Mouse (Mus musculus) adipocyte (in vitro differentiated cells): ENCODE data around the gene Mettl18.
"Not testable (repeated sequence)": the region's sequence is repeated elsewhere in the genome, so short reads cannot be mapped to it uniquely, and the experiment has no call there.

ENCODE experiments used
- DNase-seq: peaks from one replicate; pipeline ENCODE4 v3.0.0-alpha.2; 2016; ENCODE audit warnings: low spot score

The Mettl18 gene

DNA sequence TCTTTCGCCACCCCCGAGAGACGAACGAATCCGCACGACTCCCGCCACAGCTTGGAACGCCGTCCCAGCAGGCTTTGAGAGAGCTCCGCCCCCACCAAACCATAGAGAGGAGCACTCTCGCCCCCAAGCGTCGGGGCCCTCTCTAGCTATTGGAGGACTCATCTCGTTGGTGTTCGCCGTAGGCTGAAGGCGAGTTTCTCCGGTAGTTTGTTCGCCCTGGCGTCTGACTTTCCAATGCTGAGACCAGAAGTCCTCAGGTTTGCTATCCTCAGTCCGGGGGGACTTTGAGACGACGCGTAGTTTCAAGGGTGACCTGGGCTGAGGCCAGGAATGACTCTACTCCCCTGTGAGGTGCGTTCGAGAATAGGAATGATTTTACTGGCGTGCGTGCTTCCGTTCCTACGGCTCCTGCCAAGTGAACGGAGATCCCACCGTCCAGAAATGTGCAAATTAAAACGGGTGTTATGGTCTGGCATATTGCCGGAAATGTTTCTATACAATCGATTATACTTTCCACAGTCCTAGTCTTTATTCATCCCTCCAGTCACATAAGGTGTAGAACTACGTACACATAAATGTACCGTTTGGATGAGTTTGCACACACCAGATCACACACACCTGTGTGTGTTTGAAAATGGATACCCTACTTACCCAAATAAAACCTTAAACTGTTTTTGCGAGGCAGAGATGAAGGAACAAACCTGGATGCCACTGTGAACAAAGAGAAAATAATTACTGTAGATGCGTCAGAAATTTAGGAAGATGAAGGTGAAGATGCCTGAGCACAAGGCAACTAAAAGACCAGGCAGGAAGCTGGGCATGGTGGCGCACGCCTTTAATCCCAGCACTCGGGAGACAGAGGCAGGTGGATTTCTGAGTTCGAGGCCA lies at the start of gene Mettl18, which contains the start of gene BC055324:
Gene Mettl18, plus strand, starts transcription at position 169 of the 888 bp plus-strand sequence.
Gene BC055324, minus strand, starts transcription at position 76 of the 888 bp plus-strand sequence.
- DNase-seq, result peak; percentile 95

DNA sequence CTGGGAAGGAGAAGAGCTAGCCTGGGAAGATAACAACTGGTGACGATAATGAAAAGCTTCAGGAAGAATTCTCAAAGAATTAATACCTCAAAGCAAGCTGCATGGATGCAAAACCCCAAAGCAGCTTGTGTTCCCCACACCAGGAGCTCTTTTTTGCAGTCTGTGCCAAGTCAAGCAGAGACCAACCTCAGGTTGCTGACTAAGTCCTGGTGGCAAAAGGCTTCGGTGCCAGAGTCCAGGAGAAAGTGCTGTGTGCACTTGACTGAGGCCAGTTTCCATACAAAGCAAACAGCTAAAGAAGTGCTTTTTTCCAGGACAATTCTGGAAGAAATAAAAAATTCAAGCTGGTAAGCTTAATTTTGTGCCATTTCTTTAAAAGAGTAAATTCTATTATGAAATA lies 41.3 kb upstream of the Mettl18 start:
- DNase-seq, result no peak

DNA sequence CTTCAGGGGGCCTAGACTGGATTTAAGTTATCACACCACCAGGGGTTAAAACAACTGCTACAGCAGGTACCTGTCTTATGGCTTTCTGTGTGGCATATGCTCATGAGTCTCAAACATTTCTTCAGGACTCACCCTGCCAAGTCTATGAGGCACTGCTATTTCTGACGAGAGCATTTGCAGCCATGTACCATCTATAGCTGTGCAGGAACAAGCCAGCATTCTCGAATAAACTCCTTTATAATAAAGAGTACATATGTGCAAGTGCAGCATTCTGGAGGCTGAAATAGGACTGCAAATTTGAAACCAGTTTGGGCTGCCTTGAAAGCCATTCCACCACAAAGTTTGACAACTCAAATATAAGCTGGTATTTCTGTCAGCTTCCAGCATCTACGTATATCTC lies 36.7 kb upstream of the Mettl18 start:
- DNase-seq, result no peak

DNA sequence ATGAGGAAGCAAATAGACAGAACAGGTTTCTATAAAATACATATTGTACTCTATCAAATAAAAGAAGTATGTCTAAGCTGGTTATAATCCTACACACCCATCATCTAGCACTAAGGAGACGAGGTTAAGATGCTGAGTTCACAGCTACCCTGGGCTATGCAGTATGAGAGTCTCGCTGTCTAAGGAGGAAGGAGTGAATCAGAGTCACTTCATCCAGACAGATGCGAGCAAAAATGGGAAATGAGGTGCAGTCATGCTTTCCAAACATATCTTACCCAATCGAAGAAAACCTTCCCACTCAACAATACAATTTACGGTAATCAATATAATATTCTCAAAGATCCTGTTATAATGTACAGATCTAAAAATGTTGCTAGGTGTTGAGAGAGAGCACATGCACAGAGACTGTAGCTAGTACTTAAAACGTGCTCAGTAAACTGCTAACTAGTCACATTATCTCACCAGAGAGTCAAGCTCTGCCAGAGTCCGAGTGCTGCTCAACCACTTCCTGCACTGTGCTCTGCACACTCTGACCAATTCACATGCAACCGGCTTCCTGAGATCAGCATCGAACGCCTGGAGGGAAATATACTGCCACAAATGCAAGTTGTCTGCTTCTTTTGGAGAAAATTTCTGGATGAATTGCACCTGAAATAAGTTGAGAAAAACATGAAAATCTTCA lies 30.5 kb upstream of the Mettl18 start:
- no peak for DNase-seq

DNA sequence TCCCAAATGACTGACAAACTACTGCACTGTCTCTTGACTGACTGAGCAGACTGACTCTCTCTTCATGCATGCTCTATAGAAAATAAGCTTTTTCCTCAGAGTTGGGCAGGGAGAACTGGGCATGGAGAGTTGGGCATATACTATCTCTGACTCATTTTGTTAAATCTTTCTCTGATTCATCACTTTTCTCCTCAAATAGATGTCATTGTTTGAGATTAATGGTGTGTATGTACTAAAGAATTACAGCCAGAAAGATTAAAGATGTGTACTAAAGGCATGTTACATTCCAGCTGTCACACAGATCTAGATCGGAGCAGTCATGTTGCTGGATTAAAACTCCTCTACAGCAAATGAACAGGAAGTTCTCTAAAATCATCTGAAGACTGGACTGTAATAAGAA lies 20.2 kb upstream of the Mettl18 start:
- no peak for DNase-seq

DNA sequence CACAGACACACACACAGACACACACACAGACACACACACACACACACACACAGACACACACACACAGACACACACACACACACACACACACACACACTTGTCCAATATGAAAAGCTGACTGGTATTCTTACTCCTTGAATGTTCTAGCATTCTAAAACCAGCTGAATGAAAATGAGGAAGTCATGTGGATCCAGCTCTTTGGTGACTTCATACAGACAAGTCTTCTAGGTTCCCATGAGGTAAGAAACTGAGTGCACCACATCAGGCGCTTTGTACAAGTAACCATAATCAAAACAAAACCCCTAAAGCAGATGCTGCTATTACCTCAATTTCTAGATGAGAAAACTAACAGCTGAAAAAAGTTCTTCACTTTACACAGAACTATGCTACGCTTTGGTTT lies 19.6 kb upstream of the Mettl18 start:
- DNase-seq, result no peak

DNA sequence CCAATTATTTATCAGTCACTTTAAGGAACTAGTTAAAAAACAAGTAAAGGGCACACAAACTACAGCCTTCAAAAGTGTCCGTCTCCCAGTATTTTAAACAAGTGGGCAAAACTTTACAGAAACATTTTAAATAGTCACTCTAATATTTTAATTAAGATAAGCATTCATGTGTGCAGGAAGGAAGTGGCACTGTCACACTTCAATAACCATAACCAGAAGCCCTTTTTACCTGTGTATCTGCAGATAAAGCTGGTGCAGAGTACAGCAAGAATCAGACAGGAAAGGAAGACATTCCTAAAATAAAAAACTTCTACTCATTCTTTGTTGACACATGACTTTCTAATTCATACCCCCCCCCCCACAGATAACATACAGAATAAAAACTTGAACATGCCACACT lies 18.2 kb upstream of the Mettl18 start:
- no peak for DNase-seq

DNA sequence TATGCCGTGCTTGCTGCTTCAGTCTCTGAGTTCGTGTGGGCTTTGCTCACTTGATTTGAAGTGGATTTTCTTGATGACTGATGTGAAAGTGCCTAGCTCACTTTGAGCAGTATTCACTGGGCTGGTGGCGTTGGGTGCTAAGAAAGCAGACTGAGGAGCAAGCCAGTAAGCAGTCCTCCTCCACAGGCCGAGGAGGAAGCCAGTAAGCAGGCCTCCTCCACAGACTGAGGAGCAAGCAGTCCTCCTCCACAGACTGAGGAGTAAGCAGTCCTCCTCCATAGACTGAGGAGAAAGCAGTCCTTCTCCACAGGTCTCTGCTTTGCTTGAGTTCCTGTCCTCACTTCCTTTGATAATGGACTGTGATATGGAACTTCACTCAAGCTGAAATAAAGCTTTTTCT lies 2.3 kb upstream of the Mettl18 start:
- no peak for DNase-seq

DNA sequence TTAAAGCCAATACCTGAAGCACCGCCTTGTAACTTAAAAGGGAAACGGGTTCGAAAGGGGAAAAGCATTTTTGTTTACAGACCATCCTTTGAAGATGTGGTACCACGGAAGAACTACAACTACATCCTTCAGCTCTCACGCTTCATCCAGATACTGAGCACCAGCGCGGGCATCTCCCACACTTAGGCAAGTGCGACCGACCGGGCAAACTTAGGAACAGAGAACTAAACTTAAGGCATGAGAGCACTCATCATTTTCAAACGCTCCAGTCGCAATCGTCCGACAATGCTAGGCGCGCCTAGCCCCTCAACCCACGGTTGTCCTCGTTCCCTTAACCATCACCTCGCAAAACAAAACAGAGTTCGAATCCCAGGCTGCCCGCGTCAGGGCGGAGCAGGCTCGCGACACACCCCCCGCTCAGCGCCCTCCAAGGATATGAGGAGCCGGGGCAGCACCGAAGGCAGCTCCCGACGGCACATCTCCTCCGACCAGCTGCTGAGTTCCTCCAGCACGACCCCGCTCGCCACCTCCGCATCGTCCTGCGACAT lies 442 bp upstream of the Mettl18 start:
- no peak for DNase-seq

DNA sequence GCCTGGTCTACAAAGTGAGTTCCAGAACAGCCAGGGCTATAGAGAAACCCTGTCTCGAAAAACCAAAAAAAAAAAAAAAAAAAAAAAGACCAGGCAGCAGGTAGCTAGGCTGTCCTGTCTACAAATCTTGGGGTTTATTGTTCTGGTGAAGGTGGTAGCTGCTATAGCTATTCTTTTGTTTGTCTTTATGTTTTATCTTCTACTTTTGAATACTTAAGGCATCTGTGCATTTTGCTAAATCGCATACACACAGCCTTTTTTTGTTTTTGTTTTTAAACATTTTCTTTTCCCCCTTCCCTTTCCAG lies 872 bp downstream of the Mettl18 start:
- no peak for DNase-seq

DNA sequence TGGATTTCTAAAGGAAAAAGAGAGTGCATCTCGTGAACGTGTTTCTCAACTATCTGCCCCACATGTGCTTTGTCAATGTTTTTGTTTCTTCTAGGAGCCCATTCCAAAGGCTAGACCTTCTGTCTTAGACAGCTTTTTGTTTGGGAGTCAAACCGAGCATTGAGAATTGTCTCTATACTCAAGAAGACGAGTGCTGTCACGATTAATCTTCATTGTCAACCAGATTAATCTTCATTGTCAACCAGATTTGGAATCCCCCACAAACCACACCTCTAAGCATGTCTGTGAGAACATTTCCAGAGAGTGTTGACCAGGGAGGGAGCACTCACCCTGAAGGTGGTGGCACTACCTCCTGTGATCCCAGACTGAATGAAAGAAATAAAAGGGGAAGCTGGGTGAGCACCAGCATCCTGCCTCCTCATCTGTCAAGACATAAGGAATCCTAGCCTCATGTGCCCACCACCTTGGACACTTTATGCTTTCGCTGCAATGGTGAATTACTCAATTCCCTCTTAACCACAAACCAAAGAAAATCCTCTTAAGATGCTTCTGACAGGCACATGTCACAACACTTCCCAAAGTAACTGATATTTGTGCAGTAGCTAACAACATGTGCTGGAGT lies 7.3 kb downstream of the Mettl18 start:
- DNase-seq, result no peak

DNA sequence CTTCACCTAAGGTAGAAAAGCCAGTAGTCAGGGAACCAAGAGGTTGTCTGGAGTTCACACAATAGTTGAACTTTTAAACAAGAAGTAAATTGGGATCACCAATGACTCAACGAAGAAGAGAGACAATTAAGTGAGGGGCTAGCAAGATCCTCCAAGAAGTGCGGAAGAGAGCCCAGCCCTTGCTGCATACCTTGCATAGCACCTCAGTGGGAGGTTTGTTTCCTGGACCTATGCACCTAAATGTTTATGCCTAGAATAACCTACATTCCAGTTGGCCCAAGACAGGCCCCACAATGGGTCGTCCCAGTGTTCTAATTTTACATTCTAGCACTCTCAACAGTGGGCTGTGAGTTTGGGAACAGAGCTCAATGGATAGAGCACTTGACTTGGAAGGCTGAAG lies 9.6 kb downstream of the Mettl18 start:
- DNase-seq, result no peak

DNA sequence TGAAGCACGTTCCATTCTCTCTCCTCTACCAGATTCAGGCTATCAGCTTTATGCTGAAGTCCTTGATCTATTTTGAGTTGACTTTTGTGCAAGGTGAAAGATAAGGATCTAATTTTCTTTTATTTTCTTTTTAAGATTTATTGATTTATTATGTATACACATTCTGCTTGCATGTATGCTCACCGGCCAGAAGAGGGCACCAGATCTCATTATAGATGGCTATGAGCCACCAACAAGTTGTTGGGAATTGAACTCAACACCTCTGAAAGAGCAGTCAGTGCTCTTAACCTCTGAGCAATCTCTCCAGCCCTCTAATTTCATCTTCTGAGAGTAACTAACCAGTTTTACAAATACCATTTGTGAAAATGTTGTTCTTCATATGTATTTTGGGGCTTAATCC lies 14.5 kb downstream of the Mettl18 start:
- peak; percentile 25 for DNase-seq

DNA sequence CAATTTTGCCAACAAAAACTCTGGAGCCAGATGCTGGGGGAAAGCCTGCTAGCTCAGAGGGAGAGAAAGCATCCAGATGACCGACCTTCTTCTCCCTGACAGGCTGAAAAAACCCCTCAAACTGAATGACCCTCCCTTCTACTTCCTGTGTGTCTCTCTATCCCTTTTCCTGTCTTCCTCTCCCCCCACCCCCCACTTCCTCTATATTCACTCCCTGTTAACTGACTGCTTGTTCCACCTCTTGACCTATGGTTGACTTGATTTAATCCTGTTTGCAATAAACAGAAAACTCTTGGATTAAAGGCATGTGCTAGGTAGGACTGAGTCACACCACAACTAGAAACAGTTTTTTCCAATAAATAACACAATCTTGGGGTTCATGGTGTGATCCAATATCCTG lies 19.9 kb downstream of the Mettl18 start:
- no peak for DNase-seq

DNA sequence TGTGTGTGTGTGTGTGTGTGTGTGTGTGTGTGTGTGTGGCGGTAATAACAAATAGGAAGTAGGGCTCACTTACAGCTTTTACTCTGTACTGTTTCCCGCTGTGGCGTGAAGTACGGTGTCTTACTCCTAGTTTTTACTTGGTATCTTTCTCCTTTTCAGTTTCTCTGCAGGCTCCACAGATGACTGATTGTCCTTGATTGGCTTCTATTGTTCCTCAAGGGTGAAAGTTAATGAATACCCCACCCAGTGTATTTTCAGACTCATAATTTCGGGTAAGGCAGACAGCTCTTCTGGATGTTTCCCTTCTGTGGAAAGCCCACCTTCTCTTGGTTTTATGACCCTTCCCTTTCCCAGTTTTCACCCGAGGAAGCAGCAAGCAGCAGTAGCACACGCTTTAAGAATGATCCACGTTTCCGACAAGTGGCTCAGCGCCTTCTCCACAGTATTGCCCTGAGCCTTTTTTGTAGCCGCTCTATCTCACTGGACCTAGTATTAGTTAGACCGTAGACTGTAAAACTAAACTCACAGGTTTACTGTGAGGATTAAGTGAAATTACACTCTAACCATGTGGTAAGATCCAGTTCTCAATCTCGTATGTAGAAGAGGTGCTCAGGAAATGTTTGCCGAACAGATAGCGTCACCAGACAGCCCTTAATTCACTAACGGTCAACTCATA lies 23.7 kb downstream of the Mettl18 start:
- no peak for DNase-seq

DNA sequence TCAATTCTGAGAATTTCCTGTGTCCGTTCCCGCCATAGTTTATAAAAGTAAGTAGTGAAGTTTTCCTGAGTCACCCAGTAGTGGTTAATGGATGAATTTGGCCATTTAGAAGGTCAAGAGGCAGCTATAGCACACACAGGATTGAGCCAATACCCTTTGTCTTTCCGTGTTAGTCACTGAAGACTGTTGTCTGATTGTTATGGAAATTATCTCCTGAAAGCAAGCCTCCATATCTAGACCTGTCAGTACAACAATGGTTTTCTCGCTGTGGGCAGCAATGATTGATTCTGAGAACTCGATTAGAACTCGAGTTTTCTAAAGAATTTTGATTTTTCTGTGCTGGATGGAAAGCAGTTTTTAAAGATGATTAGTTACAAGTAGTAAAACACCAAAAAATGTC lies 25.1 kb downstream of the Mettl18 start:
- no peak for DNase-seq

DNA sequence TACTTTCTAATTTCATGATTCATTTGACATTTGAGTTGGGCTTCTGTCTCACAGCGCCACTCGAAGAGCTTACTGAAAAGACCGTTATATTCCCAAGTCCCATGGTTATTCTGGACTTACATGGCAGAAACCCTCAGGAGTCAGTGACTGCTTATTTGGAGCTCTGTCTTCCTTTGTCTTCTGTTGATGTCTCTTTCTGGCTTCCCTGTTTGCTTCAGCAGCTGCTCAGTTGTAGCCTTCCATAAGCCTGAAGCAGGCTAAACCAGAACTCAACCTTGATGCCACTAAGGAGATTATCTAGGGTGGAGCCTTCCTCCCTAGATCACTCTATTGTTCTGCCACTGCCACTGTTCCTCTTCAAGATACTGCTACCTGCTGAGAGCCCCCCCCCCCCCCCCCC lies 26.1 kb downstream of the Mettl18 start:
- DNase-seq, result not testable (repeated sequence)

DNA sequence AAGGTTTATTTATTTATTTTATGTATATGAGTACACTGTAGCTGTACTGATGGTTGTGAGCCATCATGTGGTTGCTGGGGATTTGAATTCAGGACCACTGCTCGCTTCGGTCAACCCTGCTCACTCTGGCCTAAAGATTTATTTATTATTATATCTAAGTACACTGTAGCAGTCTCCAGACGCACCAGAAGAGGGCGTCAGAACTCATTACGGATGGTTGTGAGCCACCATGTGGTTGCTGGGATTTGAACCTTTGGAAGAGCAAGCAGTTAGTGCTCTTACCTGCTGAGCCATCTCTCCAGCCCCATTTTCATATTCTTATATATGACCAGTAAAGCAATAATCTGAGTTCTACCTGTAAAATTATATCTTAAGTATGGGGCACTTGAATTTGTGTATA lies 27.4 kb downstream of the Mettl18 start:
- not testable (repeated sequence) for DNase-seq

DNA sequence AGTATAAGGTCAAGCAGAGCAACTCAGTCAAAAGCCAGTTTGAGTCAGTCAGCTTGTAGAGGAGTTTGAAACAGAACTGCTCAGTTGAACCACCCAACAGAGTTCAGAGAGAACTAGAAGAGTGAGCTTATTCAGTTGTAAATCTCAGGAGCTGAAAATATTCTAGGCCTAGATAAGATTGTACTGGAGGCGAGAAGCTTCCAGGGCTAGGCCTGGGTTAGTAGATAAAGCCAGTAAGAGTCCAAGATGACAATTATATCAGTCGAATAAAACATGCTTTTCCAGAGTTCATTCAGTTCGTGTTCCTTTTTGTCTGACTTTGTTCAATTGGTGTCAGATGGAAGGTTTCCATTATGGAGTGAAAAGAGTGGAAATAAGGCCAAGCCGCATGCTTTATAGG lies 31.0 kb downstream of the Mettl18 start:
- no peak for DNase-seq

DNA sequence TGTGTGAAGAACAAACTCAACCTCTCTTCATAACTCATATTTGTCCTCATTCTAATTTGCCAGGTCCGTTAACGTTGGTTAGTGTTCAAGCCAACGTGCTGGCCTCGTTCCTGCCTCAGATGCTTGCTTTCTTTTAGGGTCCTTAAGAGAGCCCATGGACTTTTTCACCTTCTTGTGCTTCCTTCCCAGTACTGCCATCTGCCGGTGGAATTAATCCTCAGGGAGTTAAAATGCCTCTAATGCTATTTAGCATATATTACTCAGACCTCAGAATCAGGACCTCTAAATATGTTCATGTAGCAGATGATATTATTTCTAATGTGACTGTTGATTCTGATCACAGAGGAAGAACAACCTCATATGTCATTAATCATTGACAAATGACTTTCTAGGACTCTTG lies 32.7 kb downstream of the Mettl18 start:
- no peak for DNase-seq

DNA sequence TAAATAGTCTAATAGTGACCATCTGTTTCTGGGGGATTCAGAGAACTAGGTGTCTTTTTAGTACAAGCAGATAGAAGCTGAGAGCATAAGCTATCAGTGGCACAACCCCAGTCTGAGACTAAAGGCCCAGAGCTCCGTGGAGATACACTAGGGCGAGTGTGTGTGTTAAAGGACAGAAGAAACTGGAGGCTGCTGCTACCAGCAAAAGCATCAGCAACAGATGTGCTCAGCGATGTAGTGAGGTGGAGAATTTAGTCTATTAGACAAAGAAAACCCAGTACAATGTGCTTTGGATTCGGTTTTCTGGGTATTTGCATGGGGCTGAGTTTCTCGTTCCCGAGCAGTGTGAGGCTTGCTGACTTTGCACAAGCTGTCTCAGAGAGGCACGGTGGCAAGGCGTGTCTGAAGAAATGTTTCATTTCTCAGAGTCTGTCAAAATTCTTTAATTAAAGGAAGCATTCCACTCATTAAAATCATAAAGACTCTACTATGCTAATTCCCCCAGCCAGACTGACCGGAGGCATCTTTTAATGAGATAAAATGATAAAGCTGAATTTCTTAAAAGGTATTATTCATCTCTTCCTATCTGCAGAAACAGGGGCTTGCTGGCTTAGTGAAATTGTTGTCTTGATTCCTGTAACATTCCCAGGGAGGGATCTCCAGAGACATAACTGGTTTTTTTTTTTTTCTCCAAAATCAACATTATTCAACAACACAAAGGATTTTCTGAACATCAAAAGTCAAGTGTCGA lies 45.9 kb downstream of the Mettl18 start:
- DNase-seq, result no peak

DNA sequence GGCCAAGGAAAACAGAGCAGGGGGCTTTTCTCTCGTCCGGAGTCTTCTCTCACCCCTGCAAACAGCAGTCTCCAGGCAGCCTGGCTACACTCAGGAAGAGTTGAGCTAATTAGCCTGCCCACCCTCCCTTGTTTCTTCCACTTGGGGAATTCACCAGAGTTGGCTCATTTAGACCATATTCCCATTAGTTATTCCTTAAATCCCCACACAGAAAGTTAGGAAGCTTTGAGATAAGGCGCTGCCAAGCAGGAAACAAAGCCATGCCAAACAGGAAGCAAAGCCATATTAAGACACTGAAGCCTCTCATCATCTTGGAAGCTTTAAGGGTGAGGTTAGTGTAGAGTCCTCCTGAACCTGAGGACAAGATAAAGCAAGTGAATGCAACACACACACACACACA lies 48.9 kb downstream of the Mettl18 start:
- no peak for DNase-seq
